Comparison of ENCODE assay signal across 22 mouse cellular contexts in genomic region chr7:37716626-37717025, GRCm38 (mm10). TPM values are rescaled to one million over a fixed set of nuclear protein-coding genes. Genes with fewer than 3 reads are reported as not detected.
"Had no signal": no experiment of that assay in that cellular context is flagged by ENCODE, and none has a peak within 500 bp of the region (broad histone marks: within the 10 kb centered on the region; RNA-seq: fewer than 3 reads in every experiment).

No protein-coding gene starts in this region.

- H3K9ac ChIP-seq: liver, embryonic 13.5 days; midbrain, embryonic 12.5 days; midbrain, embryonic 15.5 days; neural tube, embryonic 13.5 days had no signal

- H3K9me3 ChIP-seq: liver, embryonic 13.5 days; midbrain, embryonic 12.5 days; midbrain, embryonic 15.5 days; neural tube, embryonic 13.5 days had no signal

- H3K4me3 ChIP-seq: left cerebral cortex, adult 2 months; liver, embryonic 13.5 days; midbrain, embryonic 12.5 days; midbrain, embryonic 15.5 days; myocyte; neural tube, embryonic 13.5 days had no signal

- H3K27me3 ChIP-seq: liver, embryonic 13.5 days; midbrain, embryonic 12.5 days; midbrain, embryonic 15.5 days; neural tube, embryonic 13.5 days had no signal

- H3K27ac ChIP-seq: kidney, postnatal 0 days; left cerebral cortex, adult 2 months; liver, embryonic 13.5 days; midbrain, embryonic 12.5 days; midbrain, embryonic 15.5 days; neural tube, embryonic 13.5 days; stomach, postnatal 0 days had no signal

- H3K4me1 ChIP-seq: liver, embryonic 13.5 days had no signal

- H3K36me3 ChIP-seq: liver, embryonic 13.5 days; midbrain, embryonic 15.5 days; neural tube, embryonic 13.5 days had no signal

- DNase-seq: kidney, postnatal 25 days; layer of hippocampus, postnatal 36 days; liver, embryonic 13.5 days; lung, adult 2 months; lung, postnatal 14 days; lung, postnatal 4 days; retina, postnatal 1 day; thymus, adult 2 months; thymus, postnatal 14 days; thymus, postnatal 4 days had no signal

RNA-seq across cellular contexts. Expression of gene Zfp536, which starts 56.8 kb away (rescaled TPM):
- total RNA-seq: liver, adult 2 months; megakaryocyte progenitor cell, adult 5-6 weeks; megakaryocyte-erythroid progenitor cell, adult 5-6 weeks; monocyte, adult 5-6 weeks; neutrophil, adult 5-6 weeks had no signal
- polyA plus RNA-seq: liver, adult 2 months; myocyte had no signal
